Mouse (Mus musculus) forebrain, embryonic 14.5 days (tissue): Measurements from ENCODE around the gene Adprhl1. TPM values are rescaled to one million over a fixed set of nuclear protein-coding genes. Genes with fewer than 3 reads are reported as not detected.

Experiments
- ATAC-seq: fragments of 200-750 bp; cut with Nextera tagmentation; 2 replicates; pipeline ENCODE4 v1.8.0; 2017; ENCODE audit warnings: mild to moderate bottlenecking, moderate library complexity
- DNase-seq: peaks from one replicate; pipeline ENCODE4 v3.0.0-alpha.2; 2015; ENCODE audit warnings: low spot score
- H3K27ac ChIP-seq: fragments of 300-500 bp; sonication (generic); 2 replicates; pipeline ENCODE4 v1.5.1; 2014; ENCODE audit warnings: low read depth, mild to moderate bottlenecking, control low read depth, low read length, moderate library complexity
- H3K27me3 ChIP-seq: fragments of 300-500 bp; sonication (generic); replicated peaks from 2 replicates; pipeline ENCODE4 v1.6.1; 2014; ENCODE audit warnings: low read length, control low read depth, mixed read lengths; ENCODE audit not compliant: control insufficient read depth, insufficient read depth
- H3K36me3 ChIP-seq: fragments of 300-500 bp; sonication (generic); 2 replicates; pipeline ENCODE4 v1.6.1; 2014; ENCODE audit warnings: low read length, control low read depth; ENCODE audit not compliant: control insufficient read depth, insufficient read depth
- H3K4me1 ChIP-seq: fragments of 300-500 bp; sonication (generic); 2 replicates; pipeline ENCODE4 v1.6.1; 2014; ENCODE audit warnings: antibody characterized with exemption, low read length, control low read depth; ENCODE audit not compliant: control insufficient read depth, insufficient read depth
- H3K4me2 ChIP-seq: fragments of 300-500 bp; sonication (generic); 2 replicates; pipeline ENCODE4 v1.6.1; 2014; ENCODE audit warnings: mild to moderate bottlenecking, control low read depth, low read length
- H3K4me3 ChIP-seq: fragments of 300-500 bp; sonication (generic); 2 replicates; pipeline ENCODE4 v1.5.1; 2014; ENCODE audit warnings: low read depth, low read length, control low read depth
- H3K9ac ChIP-seq: fragments of 300-500 bp; sonication (generic); 2 replicates; pipeline ENCODE4 v1.6.1; 2014; ENCODE audit warnings: mild to moderate bottlenecking, low read length, control low read depth, moderate library complexity
- H3K9me3 ChIP-seq: fragments of 300-500 bp; sonication (generic); replicated peaks from 2 replicates; pipeline ENCODE4 v1.6.1; 2016; ENCODE audit warnings: low read length, control low read depth, mixed read lengths; ENCODE audit not compliant: control insufficient read depth
- WGBS: fragments of 180-500 bp; shearing (Covaris S2); extraction: QIAGEN DNeasy Blood & Tissue Kit; methylation state at CpG from one replicate; pipeline ENCODE4 v1.1.7; 2014; 5-methylcytosine and 5-hydroxymethylcytosine counted together
- polyA plus RNA-seq: library from polyadenylated mRNA; unstranded; fragments of >200 nt; fragmentation: Nextera tagmentation; extraction: Ambion mirVana; gene quantifications from 2 replicates; pipeline ENCODE4 v1.2.1, GENCODE M21; 2014

The Adprhl1 gene
- polyA plus RNA-seq, 1 experiment from 2014 or later: not detected

GRCm38 (mm10) chr8:13218441-13218840, 35.5 kb downstream of the Adprhl1 start:
- no peak for ATAC-seq
- Histone ChIP-seq H3K9me3 (no peaks in the 10 kb centered on the region), H3K4me3 (no peak overlapping the region), H3K4me1 (0 out of 2 replicates have a peak, but pooled peaks cover 4% of the 10 kb centered on the region), H3K9ac (no peak overlapping the region), H3K27ac (no peak overlapping the region), H3K4me2 (no peak overlapping the region), H3K27me3 (no peaks in the 10 kb centered on the region), H3K36me3 (no peaks in the 10 kb centered on the region)
- WGBS: 89% methylated on average over 4 of the region's 4 CpGs
- DNase-seq: no peak

DNA sequence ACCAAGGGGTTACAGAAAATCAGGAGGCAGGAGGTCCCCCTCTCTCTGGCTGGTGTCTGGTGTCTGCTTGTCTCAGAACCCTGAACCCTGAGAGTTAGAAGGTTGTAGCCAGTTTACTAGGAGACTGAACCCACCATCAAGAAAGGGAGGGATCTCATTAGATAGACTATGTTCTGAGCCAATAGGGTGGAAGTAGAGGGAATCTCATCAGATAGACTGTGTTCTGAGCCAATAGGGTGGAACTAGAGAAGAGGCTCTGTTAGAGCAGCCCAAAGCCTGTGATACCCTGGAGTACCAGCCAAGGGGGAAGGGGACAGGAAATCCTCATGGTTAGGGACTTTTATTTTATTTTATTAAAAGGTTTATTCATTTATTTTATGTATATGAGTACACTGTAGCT, 36.0 kb downstream of the Adprhl1 start:
- H3K4me3 ChIP-seq: no peak overlapping the region
- H3K9me3 ChIP-seq: no peaks in the 10 kb centered on the region
- no peak overlapping the region for H3K9ac ChIP-seq
- ATAC-seq (no peak), DNase-seq (no peak)
- H3K27me3 ChIP-seq: no peaks in the 10 kb centered on the region
- no peak overlapping the region for H3K4me2 ChIP-seq
- 0 out of 2 replicates have a peak, but pooled peaks cover 8% of the 10 kb centered on the region for H3K4me1 ChIP-seq
- no peak overlapping the region for H3K27ac ChIP-seq
- no peaks in the 10 kb centered on the region for H3K36me3 ChIP-seq

GRCm38 (mm10) chr8:13217093-13217492, 36.9 kb downstream of the Adprhl1 start:
- 0 out of 2 replicates have a peak, but pooled peaks cover 8% of the 10 kb centered on the region for H3K4me1 ChIP-seq
- no peaks in the 10 kb centered on the region for H3K9me3 ChIP-seq
- WGBS: 71% methylated on average over 5 of the region's 5 CpGs
- no peak for DNase-seq
- no peak overlapping the region for H3K4me2 ChIP-seq
- no peak overlapping the region for H3K4me3 ChIP-seq
- H3K9ac ChIP-seq: no peak overlapping the region
- no peak overlapping the region for H3K27ac ChIP-seq
- H3K27me3 ChIP-seq: no peaks in the 10 kb centered on the region
- H3K36me3 ChIP-seq: no peaks in the 10 kb centered on the region
- ATAC-seq: no peak

DNA sequence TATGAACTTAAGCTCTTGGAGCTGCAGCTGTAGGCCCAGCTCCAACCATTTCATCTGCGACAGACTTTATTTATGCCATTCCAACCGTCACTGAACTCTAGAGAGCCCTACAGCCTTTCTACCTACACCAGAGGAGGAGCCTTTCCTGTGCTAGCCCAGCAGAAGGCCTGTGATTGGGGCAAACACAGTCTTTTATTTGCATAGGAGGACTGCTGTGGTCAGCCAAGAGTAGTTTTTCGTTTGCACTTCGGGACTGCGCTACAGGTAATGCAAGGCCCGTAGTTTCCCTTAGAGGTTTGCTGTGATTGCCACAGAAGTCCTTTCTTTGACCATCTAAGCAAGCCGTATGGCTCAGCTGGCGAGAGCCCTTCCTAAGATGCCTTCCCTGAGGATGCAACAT, 37.6 kb downstream of the Adprhl1 start:
- H3K4me3 ChIP-seq: no peak overlapping the region
- DNase-seq: no peak
- 0 out of 2 replicates have a peak, but pooled peaks cover 8% of the 10 kb centered on the region for H3K4me1 ChIP-seq
- no peak overlapping the region for H3K9ac ChIP-seq
- 73% methylated on average over 8 of the region's 8 CpGs for WGBS
- no peak overlapping the region for H3K4me2 ChIP-seq
- ATAC-seq: no peak
- H3K27me3 ChIP-seq: no peaks in the 10 kb centered on the region
- no peaks in the 10 kb centered on the region for H3K36me3 ChIP-seq
- H3K9me3 ChIP-seq: no peaks in the 10 kb centered on the region
- no peak overlapping the region for H3K27ac ChIP-seq

DNA sequence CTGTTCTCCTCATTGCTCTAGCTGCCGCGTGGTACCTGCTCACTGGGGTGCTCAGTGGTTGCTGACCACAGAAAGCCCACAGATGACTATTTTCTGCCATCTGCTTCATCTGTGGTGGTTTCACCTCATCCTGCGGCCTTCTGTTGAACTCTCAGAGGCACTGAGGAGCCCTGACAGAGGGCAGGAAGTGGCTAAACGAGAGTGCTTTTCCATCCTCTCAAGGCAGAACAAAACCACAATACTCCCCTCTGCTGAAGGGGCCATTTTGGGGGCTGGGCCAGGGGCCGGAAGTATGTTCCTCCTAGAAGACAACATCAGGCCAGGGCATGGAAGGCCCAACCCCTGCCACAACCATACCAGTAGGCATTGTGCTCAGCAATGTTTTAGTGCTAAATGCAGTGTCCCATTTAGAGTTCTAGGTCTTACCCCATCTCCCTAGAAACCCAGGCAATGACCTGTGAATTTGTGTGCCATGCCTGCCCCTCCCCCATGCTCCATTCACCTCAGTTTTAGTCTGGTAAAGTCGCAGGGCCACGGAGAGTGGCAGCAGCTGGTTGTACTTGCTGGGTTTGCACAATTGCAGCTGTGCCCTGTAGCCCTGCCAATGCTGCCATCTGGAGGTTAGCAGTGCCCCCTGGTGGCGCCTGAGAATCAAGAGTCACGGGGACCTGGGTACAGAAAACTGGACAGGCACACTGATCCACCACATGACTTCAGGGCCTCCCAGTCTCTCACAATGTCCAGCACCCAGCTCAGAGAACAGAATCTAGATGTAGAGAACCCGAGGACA, 40.3 kb downstream of the Adprhl1 start:
- Histone ChIP-seq H3K36me3 (no peaks in the 10 kb centered on the region), H3K27ac (no peak overlapping the region)

GRCm38 (mm10) chr8:13209770-13210169, 44.2 kb downstream of the Adprhl1 start:
- Histone ChIP-seq H3K4me2 (no peak overlapping the region), H3K4me1 (0 out of 2 replicates have a peak, but pooled peaks cover 8% of the 10 kb centered on the region), H3K9ac (no peak overlapping the region), H3K27me3 (no peaks in the 10 kb centered on the region), H3K36me3 (no peaks in the 10 kb centered on the region), H3K9me3 (no peaks in the 10 kb centered on the region), H3K4me3 (no peak overlapping the region), H3K27ac (no peak overlapping the region)
- 59% methylated on average over 1 of the region's 1 CpGs for WGBS
- no peak for DNase-seq
- ATAC-seq: no peak

More for the DNA sequence above, 40.3 kb downstream of the Adprhl1 start:
- 24% methylated on average over 10 of the region's 10 CpGs for WGBS
- H3K27me3 ChIP-seq: no peaks in the 10 kb centered on the region
- H3K4me2 ChIP-seq: no peak overlapping the region
- DNase-seq (peak; percentile 91), ATAC-seq (peak; percentile 86)
- no peak overlapping the region for H3K4me3 ChIP-seq
- 0 out of 2 replicates have a peak, but pooled peaks cover 8% of the 10 kb centered on the region for H3K4me1 ChIP-seq
- no peak overlapping the region for H3K9ac ChIP-seq
- H3K9me3 ChIP-seq: no peaks in the 10 kb centered on the region

DNA sequence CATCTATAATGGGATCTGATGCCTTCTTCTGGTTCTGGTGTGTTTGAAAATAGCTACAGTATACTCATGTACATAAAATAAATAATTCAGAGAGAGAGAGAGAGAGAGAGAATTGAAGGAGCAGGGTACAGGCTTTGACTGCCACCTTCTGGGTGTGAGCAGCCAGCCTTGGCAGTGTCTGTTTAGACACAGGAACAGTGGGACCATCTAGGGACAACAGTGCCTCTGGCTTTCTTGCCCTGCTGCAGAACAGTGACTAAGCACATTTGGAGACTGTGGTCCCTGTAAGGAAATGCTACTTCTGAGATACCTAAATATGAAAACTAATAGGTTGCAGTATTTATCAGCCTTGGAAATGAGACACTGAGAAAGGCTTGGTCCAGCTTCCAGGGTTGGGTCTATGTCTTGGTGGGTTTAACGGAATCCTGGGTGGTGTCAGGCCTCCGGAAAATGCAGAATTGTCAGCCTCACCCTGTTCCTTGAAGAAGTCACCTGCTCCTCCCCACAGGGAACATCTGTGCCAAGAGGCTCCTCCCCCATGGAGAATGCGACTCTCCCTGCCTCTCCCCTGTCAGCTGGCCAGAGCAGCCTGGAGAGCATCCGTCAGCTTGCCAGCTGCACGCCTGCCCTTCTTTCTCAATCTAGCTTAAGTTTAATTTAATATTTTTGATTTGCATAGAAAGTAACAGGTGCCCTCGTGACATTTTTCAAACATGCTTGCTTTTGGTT, 45.2 kb downstream of the Adprhl1 start:
- H3K9me3 ChIP-seq: no peaks in the 10 kb centered on the region
- H3K36me3 ChIP-seq: no peaks in the 10 kb centered on the region
- no peak overlapping the region for H3K27ac ChIP-seq
- DNase-seq (no peak), ATAC-seq (no peak)
- H3K4me2 ChIP-seq: no peak overlapping the region
- no peaks in the 10 kb centered on the region for H3K27me3 ChIP-seq
- no peak overlapping the region for H3K4me3 ChIP-seq
- H3K4me1 ChIP-seq: 0 out of 2 replicates have a peak, but pooled peaks cover 8% of the 10 kb centered on the region
- WGBS: 46% methylated on average over 6 of the region's 6 CpGs
- no peak overlapping the region for H3K9ac ChIP-seq

DNA sequence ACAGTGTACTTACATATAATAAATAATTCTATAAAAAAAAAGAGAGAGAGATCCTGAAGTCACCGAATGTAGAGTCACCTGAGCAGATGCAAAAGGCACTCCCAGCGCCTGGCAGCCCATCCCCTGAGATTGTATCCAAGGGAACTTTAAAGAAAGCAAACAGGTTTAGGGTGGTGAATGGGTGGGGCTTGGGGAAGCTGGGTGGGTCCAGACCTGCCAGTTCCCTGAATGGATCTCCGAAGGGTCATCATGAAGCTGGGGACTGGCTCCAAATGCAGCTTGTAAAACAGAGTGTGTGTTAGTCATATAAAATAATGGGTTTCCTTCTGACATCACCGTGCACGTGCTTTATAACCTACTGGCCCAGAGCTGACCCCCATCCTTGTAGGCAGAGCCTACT, 47.7 kb downstream of the Adprhl1 start:
- Histone ChIP-seq H3K36me3 (no peaks in the 10 kb centered on the region), H3K9ac (no peak overlapping the region), H3K4me2 (no peak overlapping the region), H3K4me1 (no peaks in the 10 kb centered on the region), H3K27me3 (peaks cover 19% of the 10 kb centered on the region), H3K9me3 (no peaks in the 10 kb centered on the region), H3K27ac (no peak overlapping the region), H3K4me3 (no peak overlapping the region)
- 53% methylated on average over 5 of the region's 5 CpGs for WGBS
- ATAC-seq (no peak), DNase-seq (no peak)

DNA sequence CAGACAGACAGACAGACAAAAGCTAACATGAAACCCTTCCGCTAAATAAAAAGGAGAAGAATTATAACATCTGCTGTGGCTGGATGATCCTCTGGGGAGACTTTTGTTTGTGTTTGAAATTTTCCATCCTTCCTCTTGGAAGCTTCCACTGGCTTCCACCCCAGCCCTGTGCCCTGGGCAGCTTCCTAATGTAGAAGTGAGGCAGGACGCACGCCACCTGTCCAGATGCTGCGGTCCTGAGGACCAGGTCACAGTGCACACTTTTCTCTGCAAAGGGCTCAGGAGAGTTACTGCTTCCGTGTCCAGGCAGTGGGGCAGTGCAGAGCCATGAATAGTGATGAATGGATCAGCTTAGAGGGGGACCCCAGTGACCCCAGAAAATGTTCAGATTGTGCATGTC, 48.7 kb downstream of the Adprhl1 start:
- no peak overlapping the region for H3K4me3 ChIP-seq
- H3K9me3 ChIP-seq: no peaks in the 10 kb centered on the region
- H3K27ac ChIP-seq: no peak overlapping the region
- H3K4me1 ChIP-seq: peaks cover 5% of the 10 kb centered on the region; the same call in 1 of the 2 replicates
- ATAC-seq (no peak), DNase-seq (no peak)
- H3K9ac ChIP-seq: no peak overlapping the region
- H3K4me2 ChIP-seq: no peak overlapping the region
- 83% methylated on average over 5 of the region's 5 CpGs for WGBS
- no peaks in the 10 kb centered on the region for H3K36me3 ChIP-seq
- peaks cover 24% of the 10 kb centered on the region for H3K27me3 ChIP-seq
